Mouse (Mus musculus) C2C12 (cell line): ENCODE data around the gene Arhgap31. TPM values are rescaled to one million over a fixed set of nuclear protein-coding genes. Genes with fewer than 3 reads are reported as not detected.
"Not testable (repeated sequence)": the region's sequence is repeated elsewhere in the genome, so short reads cannot be mapped to it uniquely, and the experiment has no call there.

ENCODE experiments used
- H3K27me3 ChIP-seq: one replicate; pipeline ENCODE4 v1.6.1; 2011; ENCODE audit not compliant: control insufficient read depth, insufficient read depth, insufficient read length
- H3K36me3 ChIP-seq: one replicate; pipeline ENCODE4 v1.6.1; 2011; ENCODE audit not compliant: control insufficient read depth, insufficient read depth
- H3K4me3 ChIP-seq: one replicate; pipeline ENCODE4 v1.5.1; 2011; ENCODE audit warnings: mild to moderate bottlenecking, control low read depth; ENCODE audit not compliant: poor library complexity, insufficient read depth, severe bottlenecking
- H3K79me2 ChIP-seq: one replicate; pipeline ENCODE4 v1.6.1; 2011; ENCODE audit not compliant: control insufficient read depth, insufficient read depth
- H3K79me3 ChIP-seq: one replicate; pipeline ENCODE4 v1.6.1; 2011; ENCODE audit warnings: low read depth, control low read depth
- H3ac ChIP-seq: one replicate; pipeline ENCODE3; 2011; ENCODE audit warnings: low read depth; ENCODE audit not compliant: control insufficient read depth, insufficient read length
- CEBPB ChIP-seq: IDR thresholded peaks from one replicate; pipeline ENCODE4 v1.6.1; 2011; ENCODE audit warnings: low read depth, mild to moderate bottlenecking, control low read depth, moderate library complexity
- CTCF ChIP-seq: IDR thresholded peaks from one replicate; pipeline ENCODE4 v1.5.1; 2011; ENCODE audit not compliant: control insufficient read depth, insufficient read depth, insufficient read length
- FOSL1 ChIP-seq: IDR thresholded peaks from one replicate; pipeline ENCODE4 v1.8.0; 2011; ENCODE audit warnings: mild to moderate bottlenecking, low read length; ENCODE audit not compliant: poor library complexity, insufficient read depth, severe bottlenecking
- MAX ChIP-seq: IDR thresholded peaks from one replicate; pipeline ENCODE4 v1.6.1; 2011; ENCODE audit warnings: mild to moderate bottlenecking, control low read depth
- MYOD1 ChIP-seq: IDR thresholded peaks from one replicate; pipeline ENCODE4 v1.6.1; 2011; ENCODE audit warnings: low read depth; ENCODE audit not compliant: control insufficient read depth, insufficient read length
- MYOG ChIP-seq: IDR thresholded peaks from one replicate; pipeline ENCODE4 v1.6.1; 2011; ENCODE audit not compliant: control insufficient read depth, insufficient read length; ENCODE audit errors: extremely low read depth
- USF1 ChIP-seq: IDR thresholded peaks from one replicate; pipeline ENCODE4 v1.6.1; 2011; ENCODE audit warnings: low read depth, mild to moderate bottlenecking, control low read depth, moderate library complexity
- polyA plus RNA-seq: library from polyadenylated mRNA; unstranded; fragments of >200 nt; fragmentation: generic; extraction: Trizol; gene quantifications from one replicate; pipeline ENCODE4 v1.2.1, GENCODE M21; 2012; ENCODE audit warnings: missing spikeins

Gene Arhgap31
- polyA plus RNA-seq, 1 experiment, result 15.7 TPM

GRCm38 (mm10) chr16:38688531-38689264 is 24.4 kb downstream of the Arhgap31 start:
- no peak overlapping the region for H3ac ChIP-seq
- no peak for TF ChIP-seq FOSL1
- no peak for TF ChIP-seq MAX
- no peak for TF ChIP-seq USF1
- no peak for TF ChIP-seq MYOD1
- TF ChIP-seq CEBPB, result no peak
- TF ChIP-seq MYOG, result no peak
- no peak for TF ChIP-seq CTCF
- H3K79me3 ChIP-seq, result peaks cover 40% of the 10 kb centered on the region
- no peaks in the 10 kb centered on the region for H3K27me3 ChIP-seq
- no peak overlapping the region for H3K4me3 ChIP-seq
- peaks cover 28% of the 10 kb centered on the region for H3K36me3 ChIP-seq
- H3K79me2 ChIP-seq, result peaks cover 56% of the 10 kb centered on the region

- Histone ChIP-seq H3K36me3 (peaks cover 21% of the 10 kb centered on the region), H3K79me3 (peaks cover 35% of the 10 kb centered on the region), H3K79me2 (peaks cover 50% of the 10 kb centered on the region), H3ac (no peak overlapping the region), H3K4me3 (no peak overlapping the region), H3K27me3 (no peaks in the 10 kb centered on the region)
- TF ChIP-seq USF1 (no peak), MYOG (no peak), MAX (no peak), MYOD1 (no peak), CEBPB (no peak)
Measured at GRCm38 (mm10) chr16:38687673-38688072, 25.4 kb downstream of the Arhgap31 start.

GRCm38 (mm10) chr16:38683094-38683493 is 30.0 kb downstream of the Arhgap31 start:
- no peak overlapping the region for H3K4me3 ChIP-seq
- H3K79me2 ChIP-seq, result peaks cover 32% of the 10 kb centered on the region
- H3K79me3 ChIP-seq, result peaks cover 22% of the 10 kb centered on the region
- H3K27me3 ChIP-seq, result no peaks in the 10 kb centered on the region
- H3K36me3 ChIP-seq, result no peaks in the 10 kb centered on the region
- no peak for TF ChIP-seq MYOG
- TF ChIP-seq MAX, result no peak
- no peak for TF ChIP-seq CEBPB
- TF ChIP-seq FOSL1, result no peak
- no peak for TF ChIP-seq MYOD1
- no peak for TF ChIP-seq CTCF
- no peak for TF ChIP-seq USF1
- no peak overlapping the region for H3ac ChIP-seq

GRCm38 (mm10) chr16:38681313-38681712 is 31.8 kb downstream of the Arhgap31 start:
- Histone ChIP-seq H3K27me3 (no peaks in the 10 kb centered on the region), H3K36me3 (no peaks in the 10 kb centered on the region), H3K79me3 (peaks cover 18% of the 10 kb centered on the region), H3K79me2 (peaks cover 28% of the 10 kb centered on the region), H3ac (no peak overlapping the region), H3K4me3 (no peak overlapping the region)
- TF ChIP-seq MYOD1 (no peak), USF1 (no peak), MYOG (no peak), FOSL1 (no peak), CTCF (no peak), CEBPB (no peak), MAX (no peak)

- H3K79me2 ChIP-seq, result peaks cover 46% of the 10 kb centered on the region
- H3K27me3 ChIP-seq, result no peaks in the 10 kb centered on the region
- H3K36me3 ChIP-seq, result no peaks in the 10 kb centered on the region
- no peak for TF ChIP-seq USF1
- no peak for TF ChIP-seq MYOD1
- no peak for TF ChIP-seq FOSL1
- no peak for TF ChIP-seq MAX
- TF ChIP-seq CTCF, result no peak
- TF ChIP-seq CEBPB, result no peak
- no peak for TF ChIP-seq MYOG
- H3K79me3 ChIP-seq, result peaks cover 20% of the 10 kb centered on the region
- no peak overlapping the region for H3ac ChIP-seq
- H3K4me3 ChIP-seq, result no peak overlapping the region
Measured at GRCm38 (mm10) chr16:38679431-38680021, 33.5 kb downstream of the Arhgap31 start.

GRCm38 (mm10) chr16:38678853-38679252 is 34.2 kb downstream of the Arhgap31 start:
- no peak overlapping the region for H3ac ChIP-seq
- H3K36me3 ChIP-seq, result no peaks in the 10 kb centered on the region
- no peaks in the 10 kb centered on the region for H3K27me3 ChIP-seq
- TF ChIP-seq USF1, result no peak
- H3K79me2 ChIP-seq, result peaks cover 50% of the 10 kb centered on the region
- no peak overlapping the region for H3K4me3 ChIP-seq
- peaks cover 20% of the 10 kb centered on the region for H3K79me3 ChIP-seq

- not testable (repeated sequence) for H3K36me3 ChIP-seq, H3K27me3 ChIP-seq, H3K4me3 ChIP-seq, H3ac ChIP-seq
- Histone ChIP-seq H3K79me3 (peaks cover 17% of the 10 kb centered on the region), H3K79me2 (peaks cover 52% of the 10 kb centered on the region)
Measured at GRCm38 (mm10) chr16:38677941-38678340, 35.1 kb downstream of the Arhgap31 start.
